Mouse (Mus musculus) embryonic stem cell, embryonic (primary cell): ENCODE results near the gene Rnase10.

Experiments used
- CTCF ChIA-PET, 4 experiments: fragments of 300-600 bp in 2 of 4; fragments of 350-600 bp in 2 of 4; sonication (Branson Sonifier 250); formaldehyde crosslinking; loops; one replicate each; lab custom pipeline; 2022; ENCODE audit warnings: inconsistent platforms in 2 of 4; lab: Charles Lee
- POLR2A ChIA-PET, 4 experiments: fragments of 300-600 bp in 2 of 4; fragments of 350-600 bp in 2 of 4; sonication (Branson Sonifier 250); formaldehyde crosslinking; loops; one replicate each; lab custom pipeline; 2022; ENCODE audit warnings: antibody characterized with exemption in 4 of 4, inconsistent platforms in 1 of 4; lab: Charles Lee

The Rnase10 gene

GRCm38 (mm10) chr14:51047846-51048245, 40.3 kb downstream of the Rnase10 start:
- POLR2A ChIA-PET, result no interaction called here
- CTCF ChIA-PET, result no interaction called here

GRCm38 (mm10) chr14:51050063-51050462, 42.5 kb downstream of the Rnase10 start, which contains the start of gene Rnase11:
Gene Rnase11 (minus strand): TSS chr14:51050163.
- ChIA-PET CTCF (no interaction called here), POLR2A (no interaction called here)

GRCm38 (mm10) chr14:51051941-51052340, 44.4 kb downstream of the Rnase10 start:
- CTCF ChIA-PET, result interaction anchor here in 1 of 4 experiments (0.5 kb wide), 1 partner anchor 17 kb away, joined by 3 read pairs; no protein-coding TSS in a partner anchor
- POLR2A ChIA-PET, result no interaction called here

- ChIA-PET CTCF (interaction anchor here in 1 of 4 experiments (0.8 kb wide), 1 partner anchor 253 kb away, joined by 3 read pairs; no protein-coding TSS in a partner anchor), POLR2A (interaction anchor here in 2 of 4 experiments (1.6 to 1.7 kb wide), 2 partner anchors 18 to 122 kb away, joined by 3 to 6 read pairs; partner anchors contain the start of genes Pip4p1 (in 1 of the 2) and Pnp (in 1 of the 2))
Observed at GRCm38 (mm10) chr14:51053176-51053575, 45.6 kb downstream of the Rnase10 start.

- POLR2A ChIA-PET, result interaction anchor here in 3 of 4 experiments (0.7 to 1.7 kb wide), 6 partner anchors 9 to 993 kb away, joined by 3 to 10 read pairs (median 3); partner anchors contain the start of genes Pnp (in 2 of the 3) and Pip4p1 (in 1 of the 3)
- CTCF ChIA-PET, result interaction anchor here in 2 of 4 experiments (1.0 to 1.1 kb wide), 3 partner anchors 9 to 28 kb away, joined by 3 to 5 read pairs (median 5); no protein-coding TSS in a partner anchor
Observed at GRCm38 (mm10) chr14:51054243-51055237, 47.0 kb downstream of the Rnase10 start.

- POLR2A ChIA-PET, result interaction anchor here (0.5 to 1.2 kb wide), 8 partner anchors 8 to 258 kb away, joined by 3 to 5 read pairs (median 3); partner anchors contain the start of genes Pip4p1 (in 2 of the 4) and Pnp (in 2 of the 4)
- CTCF ChIA-PET, result interaction anchor here in 2 of 4 experiments (0.6 to 1.0 kb wide), 4 partner anchors 24 to 257 kb away, joined by 3 to 8 read pairs (median 3); no protein-coding TSS in a partner anchor
Observed at GRCm38 (mm10) chr14:51057401-51057831, 49.9 kb downstream of the Rnase10 start, which contains the start of gene Rnase12. Gene Rnase12 (minus strand): TSS chr14:51057661.
